Mouse (Mus musculus) lung, postnatal 0 days (tissue): ENCODE data around the gene Zfp609.

ENCODE experiments used
- CTCF ChIP-seq: IDR thresholded peaks from 2 replicates; pipeline ENCODE4 v1.5.1; 2016; ENCODE audit warnings: antibody characterized with exemption, mild to moderate bottlenecking
- EP300 ChIP-seq: IDR thresholded peaks from 2 replicates; pipeline ENCODE4 v1.6.1; 2016; ENCODE audit warnings: antibody characterized with exemption, mild to moderate bottlenecking, control low read depth

- no peak; the same call in 1 of the 2 replicates for TF ChIP-seq CTCF
- TF ChIP-seq EP300, result no peak
Measured at GRCm38 (mm10) chr9:65676358-65677118, 150.8 kb downstream of the Zfp609 start.
